Mouse (Mus musculus) layer of hippocampus, adult 2 months (tissue): ENCODE results near the gene Bmpr1b. TPM values are rescaled to one million over a fixed set of nuclear protein-coding genes. Genes with fewer than 3 reads are reported as not detected.

ENCODE experiments used
- DNase-seq, 2 experiments: peaks; one replicate each; pipeline ENCODE4 v3.0.0; 2022; ENCODE audit warnings: low spot score in 2 of 2
- H3K27ac ChIP-seq: fragments of 200-600 bp; 2 replicates; pipeline ENCODE4 v1.8.1; 2022
- H3K4me3 ChIP-seq: fragments of 200-600 bp; 2 replicates; pipeline ENCODE4 v1.8.1; 2022; ENCODE audit warnings: mild to moderate bottlenecking
- CTCF ChIP-seq: fragments of 200-600 bp; conservative IDR thresholded peaks from 2 replicates; pipeline ENCODE4 v1.8.1; 2022; ENCODE audit warnings: antibody characterized with exemption, mild to moderate bottlenecking, moderate library complexity
- total RNA-seq, 2 experiments: library from RNA; stranded (reverse); gene quantifications; 2 replicates each; pipeline ENCODE4 v1.2.3; 2021

Bmpr1b gene
- total RNA-seq, 2 experiments from 2014 or later: 19.7 to 21.0 TPM

DNA sequence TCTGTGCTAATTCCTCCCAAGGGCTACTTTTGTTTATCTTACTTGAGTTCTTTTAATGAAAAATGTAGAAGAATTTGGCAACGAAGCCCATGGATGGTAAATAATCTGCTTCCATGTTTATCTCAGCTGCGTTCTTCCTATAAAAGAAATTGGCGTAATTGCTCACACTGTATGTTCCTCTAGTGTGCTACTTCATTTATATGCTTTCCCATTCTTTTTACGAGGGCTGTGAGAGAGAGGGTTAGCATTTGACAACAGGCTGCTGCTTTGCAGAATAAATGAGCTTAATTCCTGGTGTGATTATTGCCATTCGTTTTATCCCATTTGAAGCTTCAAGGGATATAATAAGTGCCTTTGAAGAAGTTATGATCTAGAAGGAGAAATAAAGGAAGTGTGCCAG lies 365.1 kb downstream of the Bmpr1b start:
- H3K27ac ChIP-seq: no peak overlapping the region
- H3K4me3 ChIP-seq: no peak overlapping the region
- TF ChIP-seq CTCF: no peak
- DNase-seq: no peak

DNA sequence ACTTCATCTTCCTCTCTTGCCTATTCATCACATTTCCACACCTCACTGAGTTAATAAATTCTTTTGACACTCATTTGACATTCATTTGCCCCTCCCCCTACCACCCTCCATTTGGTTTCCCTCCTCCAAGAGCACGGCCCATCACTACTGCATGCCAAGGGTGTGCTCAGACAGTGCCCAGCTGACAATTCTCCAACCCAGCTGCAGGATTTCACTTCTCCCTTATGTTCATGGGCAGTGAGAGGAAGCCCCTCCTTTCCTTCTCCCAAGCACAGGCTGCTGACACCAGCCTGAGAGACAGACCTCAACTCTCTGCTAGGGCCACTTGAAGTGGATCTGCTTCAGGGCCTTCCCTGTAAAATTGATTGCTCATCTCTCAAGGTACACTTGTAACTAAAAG lies 371.4 kb downstream of the Bmpr1b start:
- TF ChIP-seq CTCF: no peak
- Histone ChIP-seq H3K4me3 (no peak overlapping the region), H3K27ac (no peak overlapping the region)
- DNase-seq: no peak

DNA sequence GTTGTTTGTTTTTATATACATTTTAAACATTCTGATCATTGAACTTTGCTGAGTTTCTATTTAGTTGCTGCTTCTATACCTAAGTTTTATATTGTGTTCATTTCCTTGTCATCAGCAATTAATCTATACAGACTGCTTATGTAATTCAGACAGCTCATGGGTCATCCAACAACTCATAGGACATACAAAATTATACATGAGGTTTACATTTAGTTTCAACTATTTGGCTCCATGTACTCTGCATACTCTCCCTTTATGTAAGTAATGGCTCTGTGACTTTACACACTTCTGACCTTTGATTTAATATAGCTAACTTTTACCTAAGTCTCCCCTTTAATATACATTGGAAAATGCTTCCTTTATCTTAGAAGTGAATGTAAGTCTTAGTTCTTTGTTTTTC lies 371.9 kb downstream of the Bmpr1b start:
- Histone ChIP-seq H3K4me3 (no peak overlapping the region), H3K27ac (no peak overlapping the region)
- TF ChIP-seq CTCF: no peak
- no peak for DNase-seq

DNA sequence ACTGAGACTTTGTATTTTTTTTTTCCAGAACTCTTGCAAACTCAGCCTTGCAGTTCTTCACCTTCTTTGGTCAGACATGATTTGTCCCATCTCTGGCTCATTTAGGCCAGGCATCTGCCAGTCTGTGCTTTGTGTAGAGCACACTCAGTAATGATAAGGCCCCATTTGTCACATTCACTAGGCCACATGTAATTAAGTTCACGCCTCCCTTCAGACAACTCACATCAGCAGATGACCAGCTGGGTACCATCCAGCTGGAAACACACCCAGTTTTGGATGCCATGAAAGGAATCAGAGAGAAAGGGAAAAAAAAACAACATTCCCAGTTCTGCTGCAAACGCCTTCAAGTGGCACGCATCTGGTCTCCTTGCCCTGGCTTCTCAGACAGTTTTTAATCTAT lies 374.9 kb downstream of the Bmpr1b start:
- no peak for DNase-seq
- H3K27ac ChIP-seq: no peak overlapping the region
- no peak overlapping the region for H3K4me3 ChIP-seq
- TF ChIP-seq CTCF: no peak

DNA sequence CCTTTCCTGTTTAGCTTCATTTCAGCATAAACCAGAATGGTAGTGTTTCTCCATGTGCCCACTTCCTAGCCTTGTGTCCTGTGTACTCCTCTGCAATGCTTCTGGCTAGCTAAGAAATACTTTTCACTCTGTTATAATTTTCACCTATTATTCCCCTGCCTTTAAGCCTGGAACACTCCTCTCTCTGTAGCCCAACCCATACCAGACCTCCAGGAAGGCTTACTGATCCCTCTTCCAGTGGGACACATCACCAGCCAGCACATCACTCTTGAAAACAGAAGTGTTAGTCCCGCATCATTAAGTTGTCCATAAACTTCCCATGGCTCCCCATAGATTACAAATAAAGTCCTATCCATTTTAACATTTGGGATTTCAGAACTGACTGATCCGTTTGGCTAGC lies 375.5 kb downstream of the Bmpr1b start:
- no peak for TF ChIP-seq CTCF
- DNase-seq: no peak
- Histone ChIP-seq H3K4me3 (no peak overlapping the region), H3K27ac (no peak overlapping the region)

DNA sequence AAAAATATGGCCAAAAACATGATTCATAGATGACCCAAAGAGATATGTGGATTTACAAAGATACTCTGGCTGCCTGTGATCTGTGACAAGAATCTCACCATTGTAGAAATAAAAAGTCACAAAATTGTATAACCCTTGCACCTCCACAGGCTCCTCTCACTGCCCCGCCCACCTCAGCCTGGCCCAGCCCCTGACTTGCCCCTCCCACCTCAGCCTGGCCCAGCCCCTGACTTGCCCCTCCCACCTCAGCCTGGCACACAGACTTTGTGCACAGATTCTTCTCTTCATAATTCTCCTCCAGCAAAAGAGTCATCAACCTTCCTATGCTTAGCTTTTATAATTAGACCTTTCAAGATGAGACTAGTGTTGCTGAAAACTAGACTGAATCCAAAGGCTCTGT lies 377.1 kb downstream of the Bmpr1b start:
- Histone ChIP-seq H3K27ac (no peak overlapping the region), H3K4me3 (no peak overlapping the region)
- no peak for TF ChIP-seq CTCF
- no peak for DNase-seq

DNA sequence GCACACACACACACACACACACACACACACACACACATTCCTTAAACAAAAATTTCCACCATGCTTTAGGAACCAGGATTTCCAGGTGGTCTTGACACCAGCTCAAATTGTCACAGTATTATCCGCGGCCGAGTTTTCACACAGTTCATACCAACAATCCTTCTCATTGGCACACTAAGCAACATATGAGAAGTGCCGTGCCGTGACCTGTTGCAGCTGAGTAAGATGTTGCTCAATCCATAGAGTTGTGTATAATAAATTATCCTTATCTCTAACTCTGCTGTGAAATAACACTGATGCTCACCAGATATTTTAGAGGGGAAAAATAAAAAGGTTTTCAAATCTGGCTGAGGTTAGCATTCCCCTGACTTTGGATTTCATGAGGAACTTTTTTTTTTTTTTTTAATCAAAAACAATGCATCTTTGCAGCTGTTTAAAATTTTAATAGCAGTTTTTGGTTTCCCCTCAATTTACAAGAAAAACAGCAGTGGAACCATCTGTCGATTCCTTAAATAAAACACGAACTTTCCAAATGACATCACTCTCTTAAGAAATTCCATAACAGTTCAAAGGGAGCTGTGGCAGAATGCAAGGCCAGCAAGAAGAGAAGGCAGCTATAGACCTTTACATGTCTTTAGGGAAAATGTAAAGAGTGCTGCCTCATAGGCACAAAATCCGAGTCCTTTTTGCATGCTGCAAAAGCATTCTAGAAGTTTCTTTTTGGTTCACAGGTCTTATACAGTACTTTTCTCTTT lies 378.0 kb downstream of the Bmpr1b start:
- no peak for TF ChIP-seq CTCF
- Histone ChIP-seq H3K4me3 (no peak overlapping the region), H3K27ac (no peak overlapping the region)
- no peak for DNase-seq

Other genes starting within 250 kb of the Bmpr1b start
- gene Pdlim5, start 226.3 kb upstream of the Bmpr1b start, total RNA-seq: 10 to 100 TPM; 22.9 to 31.3 TPM